Mouse (Mus musculus): ENCODE measurements at regions not wholly inside any gene's neighbourhood (a gene's known extent, or its start where the extent isn't known, plus 50 kb on each side); places are given as distances from the start of the nearest gene placed in this dataset.

- no peak for DNase-seq (ENCODE audit: extremely low read depth, low read depth, low spot score)
Observed at GRCm38 (mm10) chr19:21913005-21913670, 135.0 kb downstream of the Cemip2 start.

GRCm38 (mm10) chr19:21913748-21914611 is 135.8 kb downstream of the Cemip2 start:
- no peak for DNase-seq (ENCODE audit: extremely low read depth, low read depth, low spot score)

GRCm38 (mm10) chr19:21914658-21915057 is 136.5 kb downstream of the Cemip2 start:
- DNase-seq (ENCODE audit: extremely low read depth, low read depth, low spot score): no peak

- no peak for DNase-seq (ENCODE audit: extremely low read depth, low read depth, low spot score)
Observed at GRCm38 (mm10) chr19:21918113-21918512, 140.0 kb downstream of the Cemip2 start.

GRCm38 (mm10) chr19:21919074-21919473 is 140.9 kb downstream of the Cemip2 start:
- no peak for DNase-seq (ENCODE audit: extremely low read depth, low read depth, low spot score)

GRCm38 (mm10) chr19:21940114-21940513 is 162.0 kb downstream of the Cemip2 start:
- DNase-seq (ENCODE audit: extremely low read depth, low read depth, low spot score): no peak

- DNase-seq (ENCODE audit: extremely low read depth, low read depth, low spot score): no peak
Observed at GRCm38 (mm10) chr19:21941720-21942119, 163.6 kb downstream of the Cemip2 start.

- no peak for DNase-seq (ENCODE audit: extremely low read depth, low read depth, low spot score)
Observed at GRCm38 (mm10) chr19:21942286-21942685, 164.1 kb downstream of the Cemip2 start.

- DNase-seq (ENCODE audit: extremely low read depth, low read depth, low spot score): no peak
Observed at GRCm38 (mm10) chr19:21943407-21943806, 165.3 kb downstream of the Cemip2 start.

GRCm38 (mm10) chr19:21946262-21946922 is 168.2 kb downstream of the Cemip2 start:
- no peak for DNase-seq (ENCODE audit: extremely low read depth, low read depth, low spot score)

- no peak for DNase-seq (ENCODE audit: extremely low read depth, low read depth, low spot score)
Observed at GRCm38 (mm10) chr19:21948030-21948429, 169.9 kb downstream of the Cemip2 start.

- no peak for DNase-seq (ENCODE audit: extremely low read depth, low read depth, low spot score)
Observed at GRCm38 (mm10) chr19:21962635-21963034, 176.2 kb upstream of the Trpm3 start.

- DNase-seq (ENCODE audit: extremely low read depth, low read depth, low spot score): no peak
Observed at GRCm38 (mm10) chr19:21989857-21990256, 149.0 kb upstream of the Trpm3 start.

GRCm38 (mm10) chr19:21990970-21991369 is 147.9 kb upstream of the Trpm3 start:
- DNase-seq (ENCODE audit: extremely low read depth, low read depth, low spot score): peak; percentile 51

GRCm38 (mm10) chr19:21991413-21991812 is 147.4 kb upstream of the Trpm3 start:
- DNase-seq (ENCODE audit: extremely low read depth, low read depth, low spot score): no peak

- DNase-seq (ENCODE audit: extremely low read depth, low read depth, low spot score): no peak
Observed at GRCm38 (mm10) chr19:21999621-22000020, 139.2 kb upstream of the Trpm3 start.

- no peak for DNase-seq (ENCODE audit: extremely low read depth, low read depth, low spot score)
Observed at GRCm38 (mm10) chr19:22008053-22008935, 130.6 kb upstream of the Trpm3 start.

- no peak for DNase-seq (ENCODE audit: extremely low read depth, low read depth, low spot score)
Observed at GRCm38 (mm10) chr19:22010239-22010638, 128.6 kb upstream of the Trpm3 start.

GRCm38 (mm10) chr19:22015854-22016610 is 122.8 kb upstream of the Trpm3 start:
- no peak for DNase-seq (ENCODE audit: extremely low read depth, low read depth, low spot score)

- no peak for DNase-seq (ENCODE audit: extremely low read depth, low read depth, low spot score)
Observed at GRCm38 (mm10) chr19:22017425-22017824, 121.4 kb upstream of the Trpm3 start.
